Mouse (Mus musculus) testis, adult 2 months (tissue): ENCODE data around the gene Fasn. TPM values are rescaled to one million over a fixed set of nuclear protein-coding genes. Genes with fewer than 3 reads are reported as not detected.
A peak's percentile ranks its signal among the peaks of the same experiment; 100 is the strongest.
"Not testable (repeated sequence)": the region's sequence is repeated elsewhere in the genome, so short reads cannot be mapped to it uniquely, and the experiment has no call there.

Experiments used
- H3K27ac ChIP-seq: fragments of 200-500 bp; 2 replicates; pipeline ENCODE4 v1.5.1; 2012; ENCODE audit warnings: low read depth, low read length; ENCODE audit not compliant: control insufficient read depth, insufficient read depth
- H3K27me3 ChIP-seq: fragments of 200-500 bp; 2 replicates; pipeline ENCODE4 v1.6.1; 2012; ENCODE audit warnings: mild to moderate bottlenecking, low read length, moderate library complexity; ENCODE audit not compliant: control insufficient read depth, insufficient read depth
- H3K36me3 ChIP-seq: fragments of 200-500 bp; 2 replicates; pipeline ENCODE4 v1.6.1; 2012; ENCODE audit warnings: mild to moderate bottlenecking, low read length; ENCODE audit not compliant: control insufficient read depth, insufficient read depth
- H3K4me1 ChIP-seq: fragments of 200-500 bp; 2 replicates; pipeline ENCODE4 v1.6.1; 2012; ENCODE audit warnings: low read length; ENCODE audit not compliant: control insufficient read depth, insufficient read depth
- H3K4me3 ChIP-seq: fragments of 200-500 bp; 2 replicates; pipeline ENCODE4 v1.5.1; 2012; ENCODE audit warnings: low read depth, mild to moderate bottlenecking, low read length, moderate library complexity, mixed read lengths; ENCODE audit not compliant: control insufficient read depth
- CTCF ChIP-seq: fragments of 200-500 bp; IDR thresholded peaks from 2 replicates; pipeline ENCODE4 v1.5.1; 2012; ENCODE audit warnings: low read depth, mild to moderate bottlenecking, inconsistent platforms, low read length, moderate library complexity; ENCODE audit not compliant: control insufficient read depth, insufficient read depth, insufficient replicate concordance
- POLR2A ChIP-seq: fragments of 200-500 bp; IDR thresholded peaks from 2 replicates; pipeline ENCODE4 v1.6.1; 2012; ENCODE audit warnings: low read depth, mild to moderate bottlenecking, inconsistent platforms, low read length, moderate library complexity; ENCODE audit not compliant: control insufficient read depth
- polyA plus RNA-seq: library from polyadenylated mRNA; depleted of rRNA; stranded (reverse); fragments of >200 nt; gene quantifications from 2 replicates; pipeline ENCODE4 v1.2.3, GENCODE M21; 2012; rRNA removed

The Fasn gene
- polyA plus RNA-seq = 71.2 and 72.1 TPM in 2 replicates

DNA sequence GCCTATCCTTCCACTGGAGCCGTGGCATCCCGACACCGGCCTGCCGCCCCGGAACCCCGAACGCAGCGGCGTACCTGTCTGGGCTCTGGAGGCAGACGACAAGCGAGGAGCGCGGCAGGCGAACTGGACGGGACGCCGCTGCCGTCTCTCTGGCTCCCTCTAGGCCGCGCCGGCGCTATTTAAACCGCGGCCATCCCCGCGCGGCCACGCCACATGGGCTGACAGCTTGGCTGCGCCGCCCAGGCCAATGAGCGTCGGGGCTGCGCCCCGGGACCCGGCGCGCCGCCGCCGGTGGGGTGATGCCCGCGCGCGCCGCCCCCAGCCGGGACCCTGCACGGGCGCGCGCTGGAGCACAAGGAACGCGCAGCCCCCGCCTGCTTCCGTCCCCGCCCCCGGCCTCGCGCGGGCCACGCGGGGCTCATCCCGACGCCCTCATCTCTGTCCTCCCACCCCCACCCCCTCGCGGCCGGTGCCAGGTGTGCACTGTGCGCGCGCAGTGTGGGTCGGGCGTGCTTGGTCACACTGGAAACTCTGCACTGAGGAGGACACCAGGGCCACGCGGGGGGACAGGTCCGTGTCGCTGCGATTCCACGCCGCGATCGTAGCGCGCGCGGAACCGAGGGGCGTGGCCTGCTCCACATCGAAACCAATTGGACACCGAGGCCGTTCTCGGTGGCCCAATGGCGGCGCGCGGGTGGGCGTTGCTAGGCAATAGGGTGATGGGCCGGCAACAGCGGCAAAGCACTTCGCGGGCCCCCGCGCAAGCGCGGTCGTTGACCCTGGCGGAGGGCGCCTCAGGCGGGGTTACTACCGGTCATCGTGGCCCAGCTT is at the start of gene Fasn:
TSS of gene Fasn (minus strand) at position 592 of the 831 bp plus-strand sequence.
- no peaks in the 10 kb centered on the region for H3K27me3 ChIP-seq
- H3K36me3 ChIP-seq = no peaks in the 10 kb centered on the region
- peak within 1 kb of the TSS; percentile 97 for H3K27ac ChIP-seq
- peak within 1 kb of the TSS; percentile 83 for H3K4me3 ChIP-seq
- H3K4me1 ChIP-seq = peaks cover 18% of the 10 kb centered on the region
- TF ChIP-seq POLR2A (peak; percentile 88), CTCF (no peak)

GRCm38 (mm10) chr11:120873206-120873605 is 48.9 kb upstream of the Fasn start:
- peaks cover 6% of the 10 kb centered on the region; the same call in 1 of the 2 replicates for H3K4me1 ChIP-seq
- H3K27me3 ChIP-seq = no peaks in the 10 kb centered on the region
- no peak overlapping the region for H3K27ac ChIP-seq
- no peaks in the 10 kb centered on the region; the same call in 1 of the 2 replicates for H3K36me3 ChIP-seq
- no peak for TF ChIP-seq CTCF
- no peak for TF ChIP-seq POLR2A
- no peak overlapping the region for H3K4me3 ChIP-seq

- no peak overlapping the region for H3K27ac ChIP-seq
- no peak overlapping the region for H3K4me3 ChIP-seq
- no peaks in the 10 kb centered on the region for H3K36me3 ChIP-seq
- H3K4me1 ChIP-seq = peaks cover 6% of the 10 kb centered on the region; the same call in 1 of the 2 replicates
- H3K27me3 ChIP-seq = no peaks in the 10 kb centered on the region
- TF ChIP-seq CTCF (no peak), POLR2A (no peak)
Observed at GRCm38 (mm10) chr11:120871521-120871920, 47.2 kb upstream of the Fasn start.

GRCm38 (mm10) chr11:120865816-120866215 is 41.5 kb upstream of the Fasn start:
- Histone ChIP-seq H3K27ac (no peak overlapping the region), H3K4me1 (peaks cover 3% of the 10 kb centered on the region; the same call in 1 of the 2 replicates), H3K27me3 (no peaks in the 10 kb centered on the region), H3K36me3 (peaks cover 3% of the 10 kb centered on the region), H3K4me3 (peak overlapping the region; percentile 61)
- TF ChIP-seq POLR2A (no peak), CTCF (no peak)

- no peak for TF ChIP-seq POLR2A
- no peak for TF ChIP-seq CTCF
- Histone ChIP-seq H3K27me3 (no peaks in the 10 kb centered on the region), H3K36me3 (peaks cover 3% of the 10 kb centered on the region), H3K27ac (no peak overlapping the region; the same call in 1 of the 2 replicates), H3K4me3 (no peak overlapping the region), H3K4me1 (peaks cover 3% of the 10 kb centered on the region; the same call in 1 of the 2 replicates)
Observed at GRCm38 (mm10) chr11:120862819-120863218, 38.5 kb upstream of the Fasn start.

DNA sequence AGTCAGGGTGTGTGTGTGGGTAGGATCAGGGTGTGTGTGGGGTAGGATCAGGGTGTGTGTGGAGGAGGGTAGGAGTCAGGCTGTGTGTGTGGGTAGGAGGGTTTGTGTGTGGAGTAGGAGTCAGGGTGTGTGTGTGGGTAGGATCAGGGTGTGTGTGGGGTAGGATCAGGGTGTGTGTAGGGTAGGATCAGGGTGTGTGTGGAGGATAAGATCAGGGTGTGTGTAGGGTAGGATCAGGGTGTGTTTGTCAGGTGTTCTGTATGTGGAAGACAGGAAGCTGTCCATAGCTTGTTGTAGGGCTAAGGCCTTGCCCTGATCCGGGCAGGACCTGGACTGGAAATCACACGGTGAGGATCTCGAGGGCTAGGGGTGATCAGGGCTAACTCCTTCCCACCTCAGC is 31.6 kb upstream of the Fasn start:
- H3K27me3 ChIP-seq, H3K4me1 ChIP-seq, H3K27ac ChIP-seq, H3K4me3 ChIP-seq, H3K36me3 ChIP-seq: not testable (repeated sequence)

DNA sequence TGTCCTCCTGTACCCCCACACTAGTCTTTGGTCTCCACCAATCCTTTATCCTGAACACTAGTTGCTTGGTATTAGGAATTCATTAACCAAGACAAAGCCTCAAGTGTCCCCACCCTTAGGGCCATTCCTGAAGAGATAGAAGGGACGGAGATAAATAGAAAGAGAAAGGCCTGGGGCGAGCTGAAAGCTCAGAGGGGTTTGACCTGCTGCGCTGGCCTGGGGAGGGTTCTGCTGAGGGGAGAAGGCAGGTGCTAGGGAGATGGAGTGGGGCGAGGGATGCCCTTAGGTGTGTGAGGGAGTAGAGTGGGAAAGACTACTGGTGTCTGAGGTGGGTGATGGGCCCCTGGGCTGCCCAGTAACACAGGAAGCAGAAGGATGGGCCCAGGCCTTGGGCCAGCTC is 29.4 kb upstream of the Fasn start:
- TF ChIP-seq CTCF (no peak), POLR2A (no peak)
- Histone ChIP-seq H3K36me3 (no peaks in the 10 kb centered on the region), H3K4me1 (no peaks in the 10 kb centered on the region), H3K27ac (no peak overlapping the region), H3K27me3 (no peaks in the 10 kb centered on the region), H3K4me3 (no peak overlapping the region)
